Mouse (Mus musculus) erythroblast, embryonic 14.5 days (primary cell): ENCODE results near the gene Ppp1r37.

Source experiments
- GATA1 ChIP-seq: IDR thresholded peaks from 2 replicates; pipeline ENCODE4 v1.6.1; 2012; ENCODE audit warnings: low read length, inconsistent platforms, mixed read lengths
- TAL1 ChIP-seq: IDR thresholded peaks from 3 replicates; pipeline ENCODE4 v1.6.1; 2012; ENCODE audit warnings: low read length, inconsistent platforms, mixed read lengths

DNA sequence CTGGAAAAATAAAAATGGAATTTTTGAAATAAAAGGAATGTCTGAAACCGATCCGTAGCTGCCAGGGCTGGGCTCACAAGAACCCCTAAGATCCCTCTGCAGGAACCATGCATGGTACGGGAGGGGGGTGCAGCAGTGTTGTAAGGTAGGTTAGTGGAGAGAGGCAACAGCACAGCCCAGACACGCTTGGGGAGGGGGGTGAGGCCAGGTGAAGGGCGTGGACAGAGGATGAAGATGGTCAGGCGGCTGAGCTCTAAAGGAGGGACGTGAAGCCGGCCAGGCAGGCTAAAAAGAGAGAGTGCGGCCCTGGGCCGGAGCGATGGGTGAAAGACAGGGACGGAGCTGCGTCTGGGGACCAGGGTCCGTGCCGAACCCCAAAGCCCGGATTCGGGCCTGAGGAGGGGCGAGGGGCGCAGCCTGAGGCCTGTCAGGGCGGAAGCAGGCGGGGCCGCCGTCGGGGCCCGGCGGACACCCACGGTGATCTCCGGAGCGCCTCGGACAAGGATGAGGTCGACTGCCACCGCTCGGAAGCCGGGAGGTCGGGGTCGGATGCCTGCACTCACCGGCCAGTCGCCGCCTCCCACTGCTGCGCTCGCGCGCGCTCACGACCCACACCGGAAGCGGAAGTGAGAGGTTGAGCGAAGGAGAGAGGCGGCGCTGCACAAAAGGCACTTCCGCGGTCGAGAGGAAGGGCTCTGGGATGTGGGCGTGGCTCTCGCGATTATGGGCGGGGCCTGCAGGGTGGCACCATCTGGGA is 41.2 kb upstream of the Ppp1r37 start, which contains the start of gene Clasrp:
- TF ChIP-seq TAL1 (no peak), GATA1 (no peak)
